ENCODE assay signal across 12 mouse cellular contexts in genomic region chr4:62629461-62629860, GRCm38 (mm10).
DNase-seq lines count a peak whose midpoint lies in the region; TF ChIP-seq lines count a peak whose summit lies in the region.
"Had no signal": no experiment of that assay in that cellular context is flagged by ENCODE, and none has a peak within 500 bp of the region (broad histone marks: within the 10 kb centered on the region; RNA-seq: fewer than 3 reads in every experiment).

No protein-coding gene starts in this region.

- H3K27ac ChIP-seq in heart, adult 2 months: peak overlapping the region; percentile 55
- H3K27ac ChIP-seq in embryonic facial prominence, embryonic 10.5 days (replicated peaks): peak overlapping the region; percentile 65

- intact Hi-C loops in heart, adult 2 months (cut with DNase I): no loop called here
- intact Hi-C loops in heart, postnatal 25 days (cut with DNase I): no loop called here
- intact Hi-C loops in left cerebral cortex, postnatal 10 days (cut with DNase I): no loop called here

- no peaks in the 10 kb centered on the region for H3K79me2 ChIP-seq in heart, adult 2 months (replicated peaks; ENCODE audit: control insufficient read depth, insufficient read depth, low read length)

- H3K4me3 ChIP-seq in heart, adult 2 months: no peak overlapping the region
- no peak overlapping the region for H3K4me3 ChIP-seq in embryonic facial prominence, embryonic 10.5 days
- H3K4me3 ChIP-seq: embryonic facial prominence, embryonic 13.5 days had no signal

- H3K9ac ChIP-seq in heart, adult 2 months (ENCODE audit: low read depth, low read length): no peak overlapping the region
- H3K9ac ChIP-seq: embryonic facial prominence, embryonic 13.5 days had no signal

- H3K36me3 ChIP-seq in heart, adult 2 months (ENCODE audit: control insufficient read depth, insufficient read depth, low read length): peaks cover 12% of the 10 kb centered on the region
- H3K36me3 ChIP-seq in embryonic facial prominence, embryonic 10.5 days (replicated peaks): peaks cover 3% of the 10 kb centered on the region; the same call in 1 of the 2 replicates
- H3K36me3 ChIP-seq: embryonic facial prominence, embryonic 13.5 days had no signal

- H3K9me3 ChIP-seq in embryonic facial prominence, embryonic 10.5 days: no peaks in the 10 kb centered on the region
- H3K9me3 ChIP-seq: embryonic facial prominence, embryonic 13.5 days had no signal

- no peak for TF ChIP-seq CTCF in heart, adult 2 months (IDR thresholded peaks at IDR 0.05)

- no peak for TF ChIP-seq EP300 in heart, adult 2 months (IDR thresholded peaks at IDR 0.05; ENCODE audit: insufficient read depth, low read depth, low read length)

- DNase-seq in heart, adult 2 months: peak in 1 of 2 experiments; percentile 57
- DNase-seq in heart, postnatal 25 days (ENCODE audit: low spot score): no peak
- DNase-seq in lung, postnatal 4 days: peak; percentile 50 to 51
- no peak for DNase-seq in lung, adult 18-20 months
- DNase-seq in embryonic facial prominence, embryonic 10.5 days (ENCODE audit: low spot score): peak; percentile 37
- peak; percentile 34 to 54 for DNase-seq in monocyte, adult 2 months (ENCODE audit: low read depth in 1 of 2, low spot score in 2 of 2)
- no peak for DNase-seq in gastrocnemius, postnatal 10 days
- no peak for DNase-seq in left cerebral cortex, postnatal 10 days (ENCODE audit: extremely low spot score in 1 of 2, low spot score in 2 of 2)
- DNase-seq: gastrocnemius, postnatal 36 days; kidney, postnatal 25 days; left cerebral cortex, postnatal 4 days had no signal

- peaks cover 38% of the 10 kb centered on the region for H3K4me1 ChIP-seq in heart, adult 2 months (ENCODE audit: control insufficient read depth, insufficient read depth, low read length)
- H3K4me1 ChIP-seq in embryonic facial prominence, embryonic 10.5 days: peaks cover 83% of the 10 kb centered on the region

- no peaks in the 10 kb centered on the region for H3K27me3 ChIP-seq in heart, adult 2 months (ENCODE audit: control insufficient read depth, insufficient read depth, low read length)
- no peaks in the 10 kb centered on the region for H3K27me3 ChIP-seq in embryonic facial prominence, embryonic 10.5 days (replicated peaks; ENCODE audit: low read depth, poor library complexity, severe bottlenecking)
- H3K27me3 ChIP-seq: embryonic facial prominence, embryonic 13.5 days had no signal

- no peak for TF ChIP-seq POLR2A in heart, adult 2 months (IDR thresholded peaks at IDR 0.05; ENCODE audit: insufficient read depth, low read depth, low read length)

- WGBS in heart, adult 2 months: 45% methylated on average over 9 of the region's 9 CpGs
- 65% methylated on average over 9 of the region's 9 CpGs for WGBS in embryonic facial prominence, embryonic 10.5 days

Comparison
In these comparisons a context has a peak if more than half of its experiments do, and no peak if none do; other contexts are left out.
1. DNase-seq: peak in lung, postnatal 4 days (2 of 2), embryonic facial prominence, embryonic 10.5 days (single experiment) and monocyte, adult 2 months (2 of 2); none in heart, postnatal 25 days (single experiment), lung, adult 18-20 months (0 of 2), gastrocnemius, postnatal 10 days (single experiment) and left cerebral cortex, postnatal 10 days (0 of 2).